9 mouse cellular contexts compared by ENCODE assay signal in the genomic region with DNA sequence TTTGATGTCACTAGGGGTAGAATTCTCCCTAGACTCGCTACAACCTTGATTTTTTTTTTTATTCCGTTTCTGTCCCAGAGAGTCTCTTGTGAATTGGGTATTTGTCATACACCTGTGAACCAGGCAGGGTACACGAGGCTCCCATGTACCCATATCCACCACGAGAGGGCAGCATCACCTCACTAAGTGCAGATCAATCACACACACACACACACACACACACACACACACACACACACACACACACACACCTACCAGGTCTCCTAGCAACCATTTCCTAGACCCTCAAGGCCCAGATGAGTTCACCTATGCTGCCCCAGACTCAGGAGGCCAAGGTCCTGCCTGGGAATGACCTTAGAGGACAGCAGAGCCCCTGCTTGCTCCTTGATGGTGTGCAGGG.
DNase-seq lines count a peak whose midpoint lies in the region; ATAC-seq lines count a peak whose summit lies in the region.
"Had no signal": no experiment of that assay in that cellular context is flagged by ENCODE, and none has a peak within 500 bp of the region (broad histone marks: within the 10 kb centered on the region; RNA-seq: fewer than 3 reads in every experiment).

No protein-coding gene starts in this region.

- DNase-seq in gastrocnemius, postnatal 10 days = peak; percentile 72
- no peak for DNase-seq in gastrocnemius, adult 8-10 months (ENCODE audit: low spot score in 2 of 2)
- peak; percentile 74 for DNase-seq in 3T3-L1 (ENCODE audit: low read depth, low spot score)
- DNase-seq in ZHBTc4 (ENCODE audit: low read depth, low spot score) = peak; percentile 76
- peak; percentile 72 for DNase-seq in embryo, embryonic 9.5 days (ENCODE audit: extremely low spot score)
- peak; percentile 78 to 81 for DNase-seq in left cerebral cortex, postnatal 14 days (ENCODE audit: low spot score in 2 of 2)
- DNase-seq in ovary, postnatal 36 days (ENCODE audit: low spot score) = no peak

- 0 out of 2 replicates have a peak, but pooled peaks have one; percentile 59 for ATAC-seq in midbrain, embryonic 16.5 days

- WGBS in midbrain, embryonic 16.5 days = 3% methylated on average over 4 of the region's 4 CpGs

- H3K36me3 ChIP-seq in midbrain, embryonic 16.5 days (ENCODE audit: control insufficient read depth, insufficient read depth, low read length) = no peaks in the 10 kb centered on the region
- H3K36me3 ChIP-seq: embryonic facial prominence, embryonic 12.5 days had no signal

- no peak overlapping the region for H3K4me3 ChIP-seq in midbrain, embryonic 16.5 days (ENCODE audit: low read depth, low read length)
- H3K4me3 ChIP-seq: embryonic facial prominence, embryonic 12.5 days had no signal

- H3K9me3 ChIP-seq in midbrain, embryonic 16.5 days (replicated peaks; ENCODE audit: control insufficient read depth, low read length, poor library complexity, severe bottlenecking) = no peaks in the 10 kb centered on the region
- H3K9me3 ChIP-seq: embryonic facial prominence, embryonic 12.5 days had no signal

- no peak overlapping the region for H3K9ac ChIP-seq in midbrain, embryonic 16.5 days (ENCODE audit: low read depth, low read length)

- intact Hi-C loops in left cerebral cortex, postnatal 14 days (cut with DNase I) = loop anchor here (2.0 to 10.0 kb wide), 3 partner anchors 205 to 651 kb away; no protein-coding TSS in a partner anchor

- peaks cover 4% of the 10 kb centered on the region; the same call in 1 of the 2 replicates for H3K4me1 ChIP-seq in midbrain, embryonic 16.5 days (ENCODE audit: control insufficient read depth, insufficient read depth, low read length)

- H3K27me3 ChIP-seq in midbrain, embryonic 16.5 days (ENCODE audit: control insufficient read depth, insufficient read depth, low read depth, low read length) = no peaks in the 10 kb centered on the region
- H3K27me3 ChIP-seq: embryonic facial prominence, embryonic 12.5 days had no signal

- no peak overlapping the region for H3K4me2 ChIP-seq in midbrain, embryonic 16.5 days (ENCODE audit: low read length)
- H3K4me2 ChIP-seq: embryonic facial prominence, embryonic 12.5 days had no signal

- H3K27ac ChIP-seq in midbrain, embryonic 16.5 days (ENCODE audit: low read length) = no peak overlapping the region

Comparison
In these comparisons a context has a peak if more than half of its experiments do, and no peak if none do; other contexts are left out.
1. DNase-seq: peak in gastrocnemius, postnatal 10 days (single experiment), 3T3-L1 (single experiment), ZHBTc4 (single experiment), embryo, embryonic 9.5 days (single experiment) and left cerebral cortex, postnatal 14 days (2 of 2); none in gastrocnemius, adult 8-10 months (0 of 2) and ovary, postnatal 36 days (single experiment).